8 mouse cellular contexts compared by ENCODE assay signal in the genomic region with DNA sequence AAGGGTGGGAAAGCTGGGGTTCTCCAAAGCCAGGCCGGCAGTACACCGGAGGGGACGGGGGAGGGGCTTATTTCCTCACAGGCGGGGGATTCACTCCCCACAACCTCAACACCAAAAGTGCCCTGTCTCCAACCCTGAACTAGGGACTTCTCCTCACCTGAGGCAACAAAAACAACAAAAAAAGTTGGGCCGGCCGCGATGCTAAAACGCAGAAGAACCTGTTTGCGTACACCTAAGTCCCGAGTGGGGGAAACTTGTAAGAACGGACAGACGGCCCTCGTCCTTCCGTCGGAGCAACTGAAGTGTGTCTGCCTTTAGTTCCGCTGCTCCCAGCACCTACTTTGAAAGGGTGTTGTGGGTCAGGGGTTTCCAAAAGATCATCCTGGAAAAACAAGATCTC. TPM values are rescaled to one million over a fixed set of nuclear protein-coding genes. Genes with fewer than 3 reads are reported as not detected.
DNase-seq lines count a peak whose midpoint lies in the region; ATAC-seq and TF ChIP-seq lines count a peak whose summit lies in the region.

No protein-coding gene starts in this region.

- H3K9me3 ChIP-seq in limb, embryonic 15.5 days: no peaks in the 10 kb centered on the region
- H3K9me3 ChIP-seq in midbrain, embryonic 15.5 days: no peaks in the 10 kb centered on the region

- peak overlapping the region; percentile 54 for H3K4me3 ChIP-seq in kidney, adult 2 months (ENCODE audit: insufficient read depth, low read depth, low read length)
- H3K4me3 ChIP-seq in limb, embryonic 15.5 days: peak overlapping the region; percentile 57
- peak overlapping the region; percentile 37 for H3K4me3 ChIP-seq in midbrain, embryonic 15.5 days

- H3K36me3 ChIP-seq in kidney, adult 2 months (ENCODE audit: control insufficient read depth, insufficient read depth, low read length): no peaks in the 10 kb centered on the region
- H3K36me3 ChIP-seq in limb, embryonic 15.5 days: no peaks in the 10 kb centered on the region
- no peaks in the 10 kb centered on the region for H3K36me3 ChIP-seq in midbrain, embryonic 15.5 days (replicated peaks)

- H3K9ac ChIP-seq in limb, embryonic 15.5 days: peak overlapping the region; percentile 40; the same call in 1 of the 2 replicates
- peak overlapping the region; percentile 28 for H3K9ac ChIP-seq in midbrain, embryonic 15.5 days

- H3K4me1 ChIP-seq in kidney, adult 2 months (ENCODE audit: control insufficient read depth, insufficient read depth, low read length): no peaks in the 10 kb centered on the region; the same call in 1 of the 2 replicates
- peaks cover 3% of the 10 kb centered on the region; the same call in 1 of the 2 replicates for H3K4me1 ChIP-seq in limb, embryonic 15.5 days
- H3K4me1 ChIP-seq in midbrain, embryonic 15.5 days: peaks cover 12% of the 10 kb centered on the region

- WGBS in kidney, adult 2 months: under 1% methylated on average over 16 of the region's 16 CpGs
- under 1% methylated on average over 16 of the region's 16 CpGs for WGBS in limb, embryonic 15.5 days
- WGBS in midbrain, embryonic 15.5 days: 2% methylated on average over 16 of the region's 16 CpGs

- no peaks in the 10 kb centered on the region for H3K27me3 ChIP-seq in kidney, adult 2 months (replicated peaks; ENCODE audit: control insufficient read depth, insufficient read depth, low read length)
- H3K27me3 ChIP-seq in limb, embryonic 15.5 days: no peaks in the 10 kb centered on the region
- no peaks in the 10 kb centered on the region for H3K27me3 ChIP-seq in midbrain, embryonic 15.5 days (replicated peaks)

- H3K27ac ChIP-seq in kidney, adult 2 months (ENCODE audit: insufficient read depth, low read depth, low read length): no peak overlapping the region
- peak overlapping the region; percentile 43; the same call in 1 of the 2 replicates for H3K27ac ChIP-seq in limb, embryonic 15.5 days
- H3K27ac ChIP-seq in midbrain, embryonic 15.5 days: no peak overlapping the region

- ATAC-seq in limb, embryonic 15.5 days (ENCODE audit: insufficient number of reproducible peaks, low FRiP score, low TSS enrichment, low read depth): no peak
- ATAC-seq in midbrain, embryonic 15.5 days (replicated peaks): no peak

- peak; percentile 16 to 41 for DNase-seq in urinary bladder, adult 18-20 months (ENCODE audit: low spot score in 2 of 2)
- DNase-seq in urinary bladder, postnatal 10 days (ENCODE audit: low spot score): no peak
- peak; percentile 68 for DNase-seq in embryo, embryonic 9.5 days (ENCODE audit: extremely low spot score)
- peak; percentile 42 to 73 for DNase-seq in heart, adult 18-20 months
- peak; percentile 74 for DNase-seq in kidney, adult 2 months
- DNase-seq in spleen, postnatal 14 days (ENCODE audit: low spot score in 2 of 2): peak; percentile 28 to 42

- no peak for TF ChIP-seq POLR2A in kidney, adult 2 months (IDR thresholded peaks at IDR 0.05; ENCODE audit: low read depth, low read length)

- TF ChIP-seq CTCF in kidney, adult 2 months (conservative IDR thresholded peaks at IDR 0.05; ENCODE audit: insufficient read depth, insufficient read length, low read depth, low read length): no peak

- peak overlapping the region; percentile 62 for H3K4me2 ChIP-seq in limb, embryonic 15.5 days
- H3K4me2 ChIP-seq in midbrain, embryonic 15.5 days: peak overlapping the region; percentile 47

RNA-seq across cellular contexts. Expression of gene Kif18a, which starts 2.5 kb away (rescaled TPM):
- total RNA-seq in heart, adult 18-20 months (2021): under 1 TPM; 0.74 to 0.93 TPM
- 0.08 and 0.11 TPM in 2 replicates for polyA plus RNA-seq in kidney, adult 2 months (2012; rRNA removed)
- polyA plus RNA-seq in limb, embryonic 15.5 days (2015; fragmentation: Nextera tagmentation; extraction: Ambion mirVana): 14.5 and 15.2 TPM in 2 replicates
- 4.2 and 4.4 TPM in 2 replicates for polyA plus RNA-seq in midbrain, embryonic 15.5 days (2015; fragmentation: Nextera tagmentation; extraction: Ambion mirVana)

RNA-seq across cellular contexts. Expression of gene Mettl15, which starts 2.5 kb away (rescaled TPM):
- total RNA-seq in heart, adult 18-20 months (2021): 10 to 100 TPM; 12.4 to 12.9 TPM
- 7.2 and 7.9 TPM in 2 replicates for polyA plus RNA-seq in kidney, adult 2 months (2012; rRNA removed)
- polyA plus RNA-seq in limb, embryonic 15.5 days (2015; fragmentation: Nextera tagmentation; extraction: Ambion mirVana): 10.8 and 11.8 TPM in 2 replicates
- 11.0 and 11.7 TPM in 2 replicates for polyA plus RNA-seq in midbrain, embryonic 15.5 days (2015; fragmentation: Nextera tagmentation; extraction: Ambion mirVana)
